Mouse (Mus musculus) left cerebral cortex, postnatal 10 days (tissue): ENCODE results near the gene Tecpr1. TPM values are rescaled to one million over a fixed set of nuclear protein-coding genes. Genes with fewer than 3 reads are reported as not detected.

Experiments
- DNase-seq, 2 experiments: peaks; one replicate each; pipeline ENCODE4 v3.0.0; 2021 to 2022; ENCODE audit warnings: low spot score in 2 of 2, mixed read lengths in 1 of 2; ENCODE audit errors: extremely low spot score in 1 of 2
- intact Hi-C: fragments of 180-260 bp; cut with DNase I; formaldehyde crosslinking; loops from one replicate; pipeline ENCODE4 v1.15.1; 2025
- total RNA-seq, 2 experiments: library from RNA; stranded (reverse); gene quantifications; 2 replicates each; pipeline ENCODE4 v1.2.3; 2021

Gene Tecpr1
- total RNA-seq, 2 experiments from 2014 or later, result 81.4 to 83.7 TPM

DNA sequence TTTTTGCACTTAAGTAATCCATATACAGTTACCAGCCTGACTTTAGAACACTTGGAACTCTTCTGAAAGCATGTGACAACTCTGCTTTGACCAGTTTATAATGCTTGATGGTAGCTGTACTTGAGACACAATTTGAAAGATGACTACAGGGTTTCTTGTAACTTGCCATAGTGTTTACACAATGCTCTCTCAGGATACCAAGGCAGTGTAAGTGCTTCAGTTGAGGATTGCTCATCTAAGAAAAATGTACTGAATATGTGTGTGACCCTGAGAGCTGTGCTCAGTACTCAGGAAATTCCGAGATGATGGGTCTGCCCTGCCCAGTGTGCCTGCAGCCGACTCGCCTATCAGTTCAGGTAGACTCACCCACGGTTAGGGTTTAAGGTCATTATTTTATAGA is 72.1 kb downstream of the Tecpr1 start:
- DNase-seq, result no peak
- intact Hi-C loops, result no loop called here

- DNase-seq, result no peak
- intact Hi-C loops, result loop anchor here (5.0 kb wide), 1 partner anchor 47 kb away; the partner anchor contains the start of gene Lmtk2
These were observed 73.9 kb downstream of the Tecpr1 start for GRCm38 (mm10) chr5:144149530-144149929.

- no peak for DNase-seq
- intact Hi-C loops, result loop anchor here (5.0 kb wide), 1 partner anchor 45 kb away; the partner anchor contains the start of gene Lmtk2
These were observed 76.5 kb downstream of the Tecpr1 start for GRCm38 (mm10) chr5:144146898-144147297.

Other genes with a start within 250 kb of the Tecpr1 start
- 10 to 100 TPM; 54.1 to 54.5 TPM for gene Ccz1, start 208.7 kb downstream of the Tecpr1 start, total RNA-seq
- 1 to 10 TPM; 2.3 TPM for gene Ocm, start 196.9 kb downstream of the Tecpr1 start, total RNA-seq
- 100 to 1,000 TPM; 120 to 129 TPM for gene Lmtk2, start 123.2 kb downstream of the Tecpr1 start, total RNA-seq
- gene Bhlha15, start 33.3 kb downstream of the Tecpr1 start, total RNA-seq, result under 1 TPM; 0.32 to 0.43 TPM
- gene Bri3, start 20.8 kb upstream of the Tecpr1 start, total RNA-seq, result 10 to 100 TPM; 58.7 to 60.6 TPM
- under 1 TPM; 0.30 to 0.41 TPM for gene Baiap2l1, start 134.5 kb upstream of the Tecpr1 start, total RNA-seq